In genomic region chr16:22151706-22152315, GRCm38 (mm10) we compare ENCODE assay signal across 9 mouse cellular contexts. TPM values are rescaled to one million over a fixed set of nuclear protein-coding genes. Genes with fewer than 3 reads are reported as not detected.
DNase-seq lines count a peak whose midpoint lies in the region; ATAC-seq and TF ChIP-seq lines count a peak whose summit lies in the region.
"Had no signal": no experiment of that assay in that cellular context is flagged by ENCODE, and none has a peak within 500 bp of the region (broad histone marks: within the 10 kb centered on the region; RNA-seq: fewer than 3 reads in every experiment).

No protein-coding gene starts in this region.

- H3K27me3 ChIP-seq in intestine, embryonic 15.5 days (replicated peaks): no peaks in the 10 kb centered on the region
- no peaks in the 10 kb centered on the region for H3K27me3 ChIP-seq in intestine, postnatal 0 days (replicated peaks; ENCODE audit: control insufficient read depth, insufficient read depth, low read length)
- no peaks in the 10 kb centered on the region for H3K27me3 ChIP-seq in forebrain, embryonic 16.5 days (replicated peaks; ENCODE audit: control insufficient read depth, insufficient read depth, low read length)
- no peaks in the 10 kb centered on the region for H3K27me3 ChIP-seq in midbrain, embryonic 11.5 days (ENCODE audit: control insufficient read depth, insufficient read depth, low read length)

- intact Hi-C loops in left cerebral cortex, postnatal 36 days (cut with DNase I): no loop called here

- DNase-seq in Muller cell, postnatal 12 days (ENCODE audit: inconsistent ontology term): peak; percentile 24
- peak; percentile 87 for DNase-seq in midbrain, embryonic 11.5 days (ENCODE audit: low spot score, missing footprints)
- no peak for DNase-seq in layer of hippocampus, postnatal 10 days (ENCODE audit: low spot score in 2 of 2)
- DNase-seq in left cerebral cortex, postnatal 36 days (ENCODE audit: low spot score in 2 of 2): no peak
- no peak for DNase-seq in retina, embryonic 14.5 days (ENCODE audit: low spot score)

- no peak overlapping the region for H3K9ac ChIP-seq in intestine, embryonic 15.5 days
- no peak overlapping the region for H3K9ac ChIP-seq in intestine, postnatal 0 days (ENCODE audit: low read depth, low read length)
- H3K9ac ChIP-seq in forebrain, embryonic 16.5 days (replicated peaks; ENCODE audit: low read depth, low read length): no peak overlapping the region
- no peak overlapping the region for H3K9ac ChIP-seq in midbrain, embryonic 11.5 days (ENCODE audit: low read length)

- 0 out of 2 replicates have a peak overlapping the region, but pooled peaks have one; percentile 22 for H3K4me2 ChIP-seq in intestine, embryonic 15.5 days (replicated peaks)
- H3K4me2 ChIP-seq in intestine, postnatal 0 days (replicated peaks; ENCODE audit: low read depth): no peak overlapping the region
- H3K4me2 ChIP-seq in forebrain, embryonic 16.5 days (ENCODE audit: low read length): no peak overlapping the region
- no peak overlapping the region for H3K4me2 ChIP-seq in midbrain, embryonic 11.5 days

- no peaks in the 10 kb centered on the region for H3K9me3 ChIP-seq in intestine, embryonic 15.5 days
- H3K9me3 ChIP-seq in intestine, postnatal 0 days (ENCODE audit: control insufficient read depth): no peaks in the 10 kb centered on the region
- H3K9me3 ChIP-seq in forebrain, embryonic 16.5 days (ENCODE audit: control insufficient read depth, low read length): no peaks in the 10 kb centered on the region
- no peaks in the 10 kb centered on the region for H3K9me3 ChIP-seq in midbrain, embryonic 11.5 days (ENCODE audit: control insufficient read depth, low read length)
- H3K9me3 ChIP-seq: G1E had no signal

- 28% methylated on average over 10 of the region's 11 CpGs for WGBS in intestine, embryonic 15.5 days
- 32% methylated on average over 9 of the region's 11 CpGs for WGBS in intestine, postnatal 0 days
- 14% methylated on average over 8 of the region's 11 CpGs for WGBS in forebrain, embryonic 16.5 days
- 11% methylated on average over 8 of the region's 11 CpGs for WGBS in midbrain, embryonic 11.5 days

- H3K36me3 ChIP-seq in intestine, embryonic 15.5 days: no peaks in the 10 kb centered on the region
- no peaks in the 10 kb centered on the region for H3K36me3 ChIP-seq in intestine, postnatal 0 days (ENCODE audit: control insufficient read depth, insufficient read depth)
- no peaks in the 10 kb centered on the region for H3K36me3 ChIP-seq in forebrain, embryonic 16.5 days (ENCODE audit: control insufficient read depth, insufficient read depth)
- no peaks in the 10 kb centered on the region for H3K36me3 ChIP-seq in midbrain, embryonic 11.5 days (ENCODE audit: control insufficient read depth, insufficient read depth, low read length)
- H3K36me3 ChIP-seq: G1E had no signal

- peaks cover 24% of the 10 kb centered on the region for H3K4me1 ChIP-seq in intestine, embryonic 15.5 days (replicated peaks)
- no peaks in the 10 kb centered on the region for H3K4me1 ChIP-seq in intestine, postnatal 0 days (replicated peaks; ENCODE audit: control insufficient read depth, insufficient read depth, low read length)
- H3K4me1 ChIP-seq in forebrain, embryonic 16.5 days (replicated peaks; ENCODE audit: control insufficient read depth, insufficient read depth, low read length): peaks cover 4% of the 10 kb centered on the region
- peaks cover 18% of the 10 kb centered on the region for H3K4me1 ChIP-seq in midbrain, embryonic 11.5 days (ENCODE audit: control insufficient read depth, insufficient read depth, low read length)

- H3K27ac ChIP-seq in intestine, embryonic 15.5 days: peak overlapping the region; percentile 27; the same call in 1 of the 2 replicates
- H3K27ac ChIP-seq in intestine, postnatal 0 days (ENCODE audit: low read depth, low read length): no peak overlapping the region
- H3K27ac ChIP-seq in forebrain, embryonic 16.5 days (ENCODE audit: low read length): no peak overlapping the region
- H3K27ac ChIP-seq in midbrain, embryonic 11.5 days (ENCODE audit: low read depth, low read length): no peak overlapping the region

- ATAC-seq in intestine, embryonic 15.5 days: 0 out of 2 replicates have a peak, but pooled peaks have one; percentile 40
- no peak for ATAC-seq in intestine, postnatal 0 days
- ATAC-seq in forebrain, embryonic 16.5 days: peak; percentile 55; the same call in 1 of the 2 replicates
- ATAC-seq in midbrain, embryonic 11.5 days (ENCODE audit: low FRiP score): peak; percentile 46; the same call in 1 of the 2 replicates

- no peak overlapping the region for H3K4me3 ChIP-seq in intestine, embryonic 15.5 days (replicated peaks)
- H3K4me3 ChIP-seq in intestine, postnatal 0 days (ENCODE audit: low read depth, low read length): no peak overlapping the region
- no peak overlapping the region for H3K4me3 ChIP-seq in forebrain, embryonic 16.5 days (replicated peaks; ENCODE audit: low read length)
- H3K4me3 ChIP-seq in midbrain, embryonic 11.5 days (ENCODE audit: low read depth, low read length): no peak overlapping the region

- TF ChIP-seq CTCF in intestine, postnatal 0 days (IDR thresholded peaks at IDR 0.05; ENCODE audit: low read depth): no peak

RNA-seq across cellular contexts. Expression of gene Igf2bp2, which starts 11.3 kb away (rescaled TPM):
- 107 and 116 TPM in 2 replicates for polyA plus RNA-seq in intestine, embryonic 15.5 days (2015; fragmentation: Nextera tagmentation; extraction: Ambion mirVana)
- 38.7 and 40.3 TPM in 2 replicates for polyA plus RNA-seq in intestine, postnatal 0 days (2015; fragmentation: Nextera tagmentation; extraction: Ambion mirVana)
- 22.7 and 23.2 TPM in 2 replicates for polyA plus RNA-seq in forebrain, embryonic 16.5 days (2015; fragmentation: Nextera tagmentation; extraction: Ambion mirVana)
- 108 and 109 TPM in 2 replicates for polyA plus RNA-seq in midbrain, embryonic 11.5 days (2014; fragmentation: Nextera tagmentation; extraction: Ambion mirVana)
- 1 to 10 TPM in 1 of 2 experiments, under 1 TPM in 1; 0.76 to 1.3 TPM for total RNA-seq in layer of hippocampus, postnatal 10 days (2021)
- total RNA-seq in left cerebral cortex, postnatal 36 days (2021): 1 to 10 TPM in 1 of 2 experiments, under 1 TPM in 1; 0.79 to 2.4 TPM

Comparison
In these comparisons a context has a peak if more than half of its experiments do, and no peak if none do; other contexts are left out.
1. DNase-seq: peak in Muller cell, postnatal 12 days (single experiment) and midbrain, embryonic 11.5 days (single experiment); none in layer of hippocampus, postnatal 10 days (0 of 2), left cerebral cortex, postnatal 36 days (0 of 2) and retina, embryonic 14.5 days (single experiment).